Mouse (Mus musculus) layer of hippocampus, postnatal 14 days (tissue): Measurements from ENCODE around the gene Cybrd1. TPM values are rescaled to one million over a fixed set of nuclear protein-coding genes. Genes with fewer than 3 reads are reported as not detected.

Experiments
- DNase-seq, 2 experiments: peaks; one replicate each; pipeline ENCODE4 v3.0.0; 2021 to 2022; ENCODE audit warnings: low spot score in 2 of 2, mixed read lengths in 1 of 2
- total RNA-seq, 2 experiments: library from RNA; stranded (reverse); gene quantifications; 2 replicates each; pipeline ENCODE4 v1.2.3; 2021

Cybrd1 gene
- total RNA-seq, 2 experiments from 2014 or later = 10.0 to 10.3 TPM

- DNase-seq = peak in 1 of 2 experiments; percentile 52
Observed at GRCm38 (mm10) chr2:71122268-71123029, 4.7 kb downstream of the Cybrd1 start.

DNA sequence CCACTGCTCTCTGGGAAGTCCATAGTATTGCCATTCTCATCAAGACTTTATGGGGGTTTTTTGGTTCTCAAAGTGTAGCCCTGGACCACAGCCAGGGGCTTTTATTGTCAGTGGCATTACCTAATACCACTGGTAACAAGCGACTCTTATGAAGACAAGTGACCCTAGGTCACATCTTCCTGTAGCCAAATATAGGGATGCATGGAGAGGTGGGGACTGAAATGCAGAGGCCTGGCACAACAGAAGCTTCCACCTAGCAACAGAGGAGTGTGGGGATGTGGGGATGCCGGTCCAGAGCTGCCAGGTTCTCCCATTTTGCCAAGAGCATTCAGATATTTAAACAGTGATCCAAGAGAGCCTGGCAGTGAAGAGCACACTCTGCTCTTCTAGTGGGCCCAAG is 5.9 kb downstream of the Cybrd1 start:
- DNase-seq = no peak

DNA sequence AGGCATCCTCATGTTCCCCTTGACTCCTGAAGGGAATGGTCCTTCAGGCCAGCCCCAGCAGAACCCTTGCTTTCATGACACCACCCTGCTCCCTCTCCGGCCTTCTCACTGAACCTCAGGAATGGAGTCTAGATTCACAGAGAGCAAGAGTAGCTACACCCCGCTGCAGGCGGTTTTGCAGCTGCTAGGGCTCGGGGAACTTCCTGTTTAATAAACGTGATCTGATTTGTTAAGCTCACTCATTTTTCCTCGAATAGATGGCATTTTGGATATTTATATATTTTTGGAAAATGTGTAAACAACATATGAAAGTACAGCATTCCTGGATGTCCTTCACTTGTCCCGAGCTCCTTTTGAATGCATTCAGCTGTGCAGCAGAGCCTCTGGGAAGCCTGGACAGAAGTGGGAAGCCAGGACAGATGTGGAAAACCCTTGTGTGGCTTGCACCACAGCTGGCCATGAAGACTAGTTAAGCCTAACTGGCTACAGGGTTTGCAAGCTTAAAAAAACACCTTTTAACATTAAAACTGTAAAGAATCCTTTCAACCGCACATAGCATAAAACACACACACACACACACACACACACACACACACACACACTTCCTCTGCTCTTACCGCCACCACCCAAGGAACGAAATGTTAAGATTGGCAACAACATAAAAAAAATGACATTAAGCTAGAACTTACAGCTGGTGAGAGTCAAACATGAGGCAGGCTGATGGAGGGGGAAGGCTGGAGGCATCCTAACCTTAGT is 10.2 kb downstream of the Cybrd1 start:
- DNase-seq = no peak

- no peak for DNase-seq
Observed at GRCm38 (mm10) chr2:71130366-71130765, 12.6 kb downstream of the Cybrd1 start.

- no peak for DNase-seq
Observed at GRCm38 (mm10) chr2:71131866-71132496, 14.3 kb downstream of the Cybrd1 start.

- DNase-seq = no peak
Observed at GRCm38 (mm10) chr2:71134041-71134505, 16.4 kb downstream of the Cybrd1 start.

DNA sequence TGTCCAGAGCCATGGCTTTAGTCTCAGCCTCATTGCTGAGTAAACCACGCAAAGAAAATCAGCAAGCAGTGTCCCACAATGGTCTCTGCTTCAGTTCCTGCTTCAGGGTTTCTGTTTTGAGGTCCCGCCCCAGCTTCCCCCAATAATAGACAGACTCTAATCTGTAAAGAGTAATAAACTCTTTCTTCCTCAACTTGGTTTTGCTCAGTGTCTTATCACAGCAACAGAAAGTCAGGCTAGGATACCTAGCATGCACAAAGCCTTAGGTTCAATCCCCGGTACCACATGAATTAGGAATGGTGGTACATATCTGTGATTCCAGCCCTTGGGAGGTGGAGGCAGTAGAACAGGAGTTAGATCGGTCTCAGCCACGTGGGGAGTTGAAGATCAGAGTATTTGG is 17.1 kb downstream of the Cybrd1 start:
- no peak for DNase-seq

- DNase-seq = no peak
Observed at GRCm38 (mm10) chr2:71140622-71141021, 22.9 kb downstream of the Cybrd1 start.

- DNase-seq = no peak
Observed at GRCm38 (mm10) chr2:71142410-71142809, 24.7 kb downstream of the Cybrd1 start.

- DNase-seq = no peak
Observed at GRCm38 (mm10) chr2:71145853-71146252, 28.1 kb downstream of the Cybrd1 start.

DNA sequence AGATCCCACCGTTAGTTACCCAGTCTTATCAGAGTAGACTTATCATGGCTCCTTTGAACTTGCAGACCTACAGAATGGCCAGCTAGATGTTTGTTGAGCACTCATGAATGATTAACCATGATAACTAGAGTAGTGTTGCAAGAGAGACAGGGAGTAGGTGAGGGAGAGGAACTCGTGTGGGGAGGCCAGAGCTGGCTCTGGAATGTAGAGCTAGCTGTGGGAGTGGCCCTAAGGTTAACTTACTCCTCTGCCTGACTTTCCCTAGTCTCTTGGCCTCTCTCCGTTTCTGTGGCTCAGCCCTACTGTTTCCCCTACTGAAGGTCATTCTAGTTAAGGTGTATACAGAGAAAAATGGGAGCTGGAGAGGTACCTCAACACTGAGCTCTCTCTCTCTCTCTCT is 28.5 kb downstream of the Cybrd1 start:
- no peak for DNase-seq

DNA sequence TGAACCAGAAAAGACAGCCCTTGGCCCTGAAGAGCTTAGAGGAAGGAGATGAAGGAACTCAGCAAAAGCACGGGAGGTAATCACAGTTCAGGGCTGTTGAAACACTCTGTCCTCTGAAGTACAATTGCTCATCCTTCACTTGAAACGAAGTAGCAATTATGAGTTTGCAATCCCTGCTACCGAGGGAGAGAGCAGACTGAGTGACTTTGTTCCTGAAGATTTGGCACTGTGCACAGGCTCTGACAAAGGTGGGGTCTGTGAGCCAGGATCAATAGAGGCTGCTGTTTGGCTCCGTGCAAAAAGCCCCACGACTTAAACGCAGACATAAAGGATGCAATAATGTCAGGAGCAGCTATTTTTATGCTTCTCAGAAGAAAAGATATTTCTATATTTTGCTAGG is 30.1 kb downstream of the Cybrd1 start:
- DNase-seq = peak in 1 of 2 experiments; percentile 10

- DNase-seq = no peak
Observed at GRCm38 (mm10) chr2:71152170-71152569, 34.4 kb downstream of the Cybrd1 start.

- peak; percentile 67 to 76 for DNase-seq
Observed at GRCm38 (mm10) chr2:71155486-71155885, 37.8 kb downstream of the Cybrd1 start.

DNA sequence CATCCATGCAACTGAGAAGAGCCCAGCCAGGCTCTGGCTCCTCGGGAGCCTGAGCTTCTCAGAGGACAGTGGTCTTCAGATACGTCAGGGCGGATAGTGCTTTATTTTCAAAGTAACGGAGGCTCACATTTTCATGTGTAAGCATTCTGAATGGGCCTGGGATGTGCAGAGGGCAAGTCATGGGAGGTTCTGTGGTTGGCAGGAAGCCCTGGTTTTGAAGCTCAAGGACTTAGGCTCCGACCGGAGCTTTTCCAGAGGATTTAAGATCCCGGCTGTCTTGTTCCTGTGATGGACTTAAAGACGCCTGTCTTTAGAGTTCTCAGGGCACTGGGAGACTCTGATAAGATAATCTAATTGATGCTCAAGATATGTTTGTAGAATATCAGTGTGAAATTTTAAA is 38.7 kb downstream of the Cybrd1 start:
- DNase-seq = no peak

DNA sequence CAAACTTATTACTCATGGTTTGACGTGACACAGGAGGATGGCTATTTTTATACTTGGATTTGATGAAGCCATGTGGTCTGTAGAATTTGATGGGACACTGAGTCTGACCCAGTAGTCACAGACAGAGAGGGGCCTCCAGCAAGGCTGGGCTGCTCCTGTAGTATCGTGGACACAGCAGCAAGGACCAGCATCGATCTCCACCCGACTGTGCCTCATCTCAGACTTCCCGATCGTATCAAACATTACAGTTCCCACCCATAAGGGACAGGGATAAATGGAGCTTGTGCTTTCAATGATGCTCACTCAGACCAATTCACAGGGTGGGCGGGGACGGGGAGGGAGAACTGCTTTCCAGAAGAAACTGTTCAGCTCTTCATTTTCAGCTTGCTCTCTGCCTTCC is 40.2 kb downstream of the Cybrd1 start:
- DNase-seq = no peak

DNA sequence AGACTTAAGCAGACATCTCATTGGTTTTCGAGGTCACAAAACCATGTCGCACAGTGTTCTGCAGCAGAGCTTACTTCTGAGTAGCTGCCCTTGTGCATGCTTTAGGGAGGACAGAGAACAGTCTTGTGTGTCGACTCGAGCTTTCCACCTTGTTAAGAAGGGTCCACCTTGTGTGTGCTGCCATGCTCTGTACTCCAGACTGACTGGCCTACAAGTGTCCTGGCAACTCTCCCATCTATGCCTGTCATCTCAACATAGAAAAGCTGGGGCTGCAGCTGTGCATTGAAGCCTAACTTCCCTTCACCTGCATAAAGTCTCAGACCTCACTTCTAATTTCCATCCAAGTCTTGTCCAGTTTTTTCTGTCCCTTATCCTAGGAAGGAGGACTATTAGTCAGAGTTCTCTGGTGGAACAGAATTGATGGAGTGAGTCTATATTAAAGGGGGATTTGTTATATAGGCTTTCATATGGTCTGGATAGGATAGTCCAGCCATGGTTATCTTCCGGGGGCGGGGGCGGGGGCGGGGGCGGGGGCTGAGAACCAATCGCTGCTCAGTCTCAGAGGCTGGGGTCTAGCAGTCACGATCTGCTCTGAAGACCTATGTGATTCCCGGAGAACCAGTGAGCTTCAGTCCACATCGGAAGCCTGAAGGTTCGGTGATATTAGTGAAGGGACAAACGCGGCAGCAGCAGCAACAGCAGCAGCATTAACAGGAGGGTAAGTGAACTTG is 42.0 kb downstream of the Cybrd1 start:
- DNase-seq = no peak

DNA sequence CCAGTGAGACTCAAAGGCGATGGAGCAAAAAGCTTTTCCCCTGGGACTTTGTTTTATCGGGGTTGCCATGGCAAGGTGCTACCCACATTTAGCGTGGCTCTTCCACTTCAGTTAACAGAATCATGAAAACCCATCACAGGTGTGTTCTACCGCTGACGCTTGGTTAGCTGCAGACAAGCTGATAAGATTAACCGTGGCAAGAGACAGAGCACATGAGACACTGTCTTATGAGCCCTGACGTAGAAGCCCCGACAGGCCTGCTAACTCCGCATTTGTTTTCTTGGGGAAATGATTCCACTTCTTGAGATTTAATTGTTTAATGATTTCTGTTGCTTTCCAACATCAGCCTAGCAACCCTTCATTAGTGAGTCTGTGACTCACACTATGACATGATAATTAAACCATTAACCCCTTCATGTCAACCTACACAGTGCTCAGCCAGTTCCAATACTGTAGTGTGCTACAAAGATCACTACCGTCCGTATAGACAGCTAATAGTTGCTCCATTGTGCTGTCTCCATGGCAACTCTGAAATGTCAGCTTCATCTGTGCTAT is 42.7 kb downstream of the Cybrd1 start:
- DNase-seq = peak; percentile 24 to 35

- no peak for DNase-seq
Observed at GRCm38 (mm10) chr2:71161558-71161957, 43.8 kb downstream of the Cybrd1 start.

DNA sequence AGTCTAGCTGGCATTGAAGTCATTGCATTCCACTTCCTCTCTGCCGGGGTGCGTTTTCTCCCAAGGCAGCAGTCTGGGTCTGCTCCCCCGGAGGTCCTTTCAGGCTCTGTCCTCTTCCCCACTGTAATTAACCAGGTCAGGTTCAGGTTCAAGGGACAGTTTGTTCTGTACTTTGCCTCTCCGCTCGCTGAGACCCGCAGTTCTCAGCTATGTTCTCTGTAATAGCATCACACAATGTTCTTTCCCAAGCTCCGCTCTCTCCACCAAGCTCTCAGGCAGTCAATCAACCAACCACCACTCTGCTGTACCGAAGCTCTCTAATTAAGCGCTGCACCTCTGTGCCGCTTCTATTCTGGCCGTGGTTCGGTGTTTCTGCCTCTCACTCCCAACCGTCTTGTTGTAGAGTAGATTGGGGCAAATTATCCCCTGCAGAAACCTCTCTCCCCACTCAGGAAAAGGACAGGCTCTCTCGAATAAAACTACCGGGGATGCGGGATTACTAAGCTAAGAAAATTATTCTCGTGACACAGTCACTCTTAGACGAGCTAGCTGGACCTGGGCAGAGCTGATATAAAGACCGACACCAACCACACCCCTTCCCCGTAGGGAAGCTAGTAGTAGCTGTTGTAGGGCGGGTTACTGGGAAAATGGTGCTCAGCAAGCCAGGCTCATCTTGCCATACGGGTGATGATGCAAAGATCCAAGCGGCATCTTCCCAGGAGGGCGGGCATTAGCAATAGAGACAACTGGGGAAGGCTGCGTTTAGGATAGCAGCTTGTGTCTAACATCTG is 45.3 kb downstream of the Cybrd1 start:
- DNase-seq = peak in 1 of 2 experiments; percentile 7
